Mouse (Mus musculus) neural tube, embryonic 10.5 days (tissue): ENCODE measurements at regions not wholly inside any gene's neighbourhood (a gene's known extent, or its start where the extent isn't known, plus 50 kb on each side); places are given as distances from the start of the nearest gene placed in this dataset.

Experiments used
- DNase-seq: peaks from one replicate; pipeline ENCODE4 v3.0.0-alpha.2; 2017; ENCODE audit warnings: low spot score; ENCODE audit errors: extremely low spot score

DNA sequence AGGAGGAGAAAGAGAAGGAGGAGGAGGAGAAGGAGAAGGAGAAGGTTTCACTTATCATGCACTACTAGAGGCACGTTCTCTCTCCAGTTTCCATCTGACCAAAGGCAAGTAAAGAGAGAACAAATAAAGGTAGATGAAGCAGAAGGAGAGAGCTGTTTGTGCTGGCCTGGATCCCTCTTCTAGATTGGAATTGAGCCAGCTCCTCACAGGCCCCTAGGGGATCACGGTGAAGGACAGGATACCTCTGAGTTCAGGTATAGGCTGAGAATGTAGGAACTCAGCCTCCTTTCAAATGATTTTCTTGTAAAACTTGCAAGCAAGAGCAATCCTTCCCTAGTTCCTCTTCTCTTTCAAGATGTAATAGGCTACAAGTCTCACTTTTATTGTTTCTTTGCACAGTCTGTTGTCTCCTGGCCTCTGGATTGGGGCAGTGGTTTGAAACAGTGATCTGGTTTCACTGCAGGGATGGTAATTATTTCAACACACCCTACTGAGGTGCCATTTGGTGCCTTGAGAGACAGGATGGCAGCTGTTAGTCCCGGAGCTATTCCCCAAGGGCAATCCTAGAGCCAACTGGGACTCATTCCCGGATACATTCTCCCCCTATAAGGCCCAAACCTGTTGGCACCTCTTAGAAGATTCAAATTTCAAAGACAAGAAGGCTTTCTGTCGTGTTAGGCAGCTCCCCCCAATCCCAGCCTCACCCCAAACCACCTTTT, 134.8 kb downstream of the Gm9817 start:
- no peak for DNase-seq

DNA sequence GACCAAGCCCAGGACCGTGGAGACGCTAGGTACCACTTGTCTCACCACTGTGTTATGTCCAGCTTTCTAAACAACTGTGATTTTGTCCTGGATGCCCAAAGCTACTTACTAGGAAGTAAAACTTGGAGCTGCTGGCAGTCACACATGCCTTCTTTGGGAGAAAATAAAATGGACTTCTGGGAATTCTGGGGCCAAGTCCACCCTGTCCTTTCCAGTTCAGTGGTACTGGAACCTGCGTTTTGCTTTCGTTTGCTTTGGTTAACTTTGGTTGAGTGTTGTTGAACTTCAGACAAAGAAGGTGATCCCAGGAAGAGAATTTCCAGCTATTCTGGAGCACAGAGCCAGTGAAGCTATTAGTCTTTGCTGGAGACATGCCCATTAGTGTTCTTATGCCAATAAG, 139.8 kb downstream of the Gm9817 start:
- DNase-seq = no peak

DNA sequence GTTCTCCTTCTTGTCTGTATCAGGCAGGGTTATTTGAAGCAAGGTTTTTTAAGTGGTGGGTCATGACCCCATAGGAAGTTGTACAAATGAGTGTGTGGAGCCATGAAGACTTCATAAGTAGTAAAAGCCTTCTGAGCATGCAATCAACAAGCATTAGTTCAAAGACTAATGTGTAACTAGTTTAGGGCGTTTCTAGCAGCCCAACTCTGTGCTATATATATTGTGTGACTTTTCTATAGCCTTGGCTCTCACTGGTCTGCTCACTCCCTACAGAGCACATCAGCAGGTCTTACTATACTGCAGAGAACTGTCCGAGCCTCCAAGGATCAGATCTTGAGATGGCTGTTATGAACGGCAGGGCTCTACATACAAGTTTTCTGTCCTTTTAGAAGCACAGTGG, 141.2 kb downstream of the Gm9817 start:
- no peak for DNase-seq

DNA sequence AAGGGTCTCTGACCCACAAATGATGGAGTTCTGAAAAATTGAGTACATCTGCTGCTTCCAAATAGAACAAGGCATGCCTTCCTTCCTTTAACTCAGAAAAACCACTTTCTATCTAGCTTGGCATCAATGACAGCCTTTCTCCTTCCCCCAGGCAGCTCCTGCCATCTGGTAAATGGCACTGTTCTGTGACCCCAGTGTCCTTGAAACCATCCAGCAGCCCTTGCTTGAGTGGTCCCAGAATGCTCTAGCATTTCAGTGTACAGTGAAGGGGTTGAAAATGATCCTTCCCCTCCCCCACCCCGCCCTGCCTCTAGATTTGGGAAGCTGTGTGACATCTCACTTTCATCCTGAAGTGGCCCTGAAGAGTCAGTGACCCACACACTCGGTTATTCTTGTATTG, 152.3 kb downstream of the Gm9817 start:
- DNase-seq = no peak

DNA sequence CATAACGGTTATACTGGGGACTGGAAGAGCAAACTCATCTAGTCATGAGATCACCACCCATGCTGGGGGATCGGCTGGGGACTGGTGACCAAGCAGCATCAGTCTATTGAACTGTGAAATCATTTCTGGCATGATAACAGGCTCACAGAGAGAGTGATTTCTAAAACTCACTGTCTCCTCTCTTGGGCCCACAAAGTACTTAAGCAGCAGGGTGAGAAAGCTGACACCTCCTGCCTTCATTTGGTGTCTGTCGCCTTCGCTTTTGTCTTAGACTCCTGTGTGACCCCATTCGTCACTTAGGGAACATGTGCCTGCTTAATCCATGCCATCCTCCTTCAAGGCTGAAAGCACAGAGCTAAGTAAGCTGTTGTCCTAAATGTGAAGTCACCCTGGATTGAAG, 154.3 kb upstream of the Mylip start:
- no peak for DNase-seq

DNA sequence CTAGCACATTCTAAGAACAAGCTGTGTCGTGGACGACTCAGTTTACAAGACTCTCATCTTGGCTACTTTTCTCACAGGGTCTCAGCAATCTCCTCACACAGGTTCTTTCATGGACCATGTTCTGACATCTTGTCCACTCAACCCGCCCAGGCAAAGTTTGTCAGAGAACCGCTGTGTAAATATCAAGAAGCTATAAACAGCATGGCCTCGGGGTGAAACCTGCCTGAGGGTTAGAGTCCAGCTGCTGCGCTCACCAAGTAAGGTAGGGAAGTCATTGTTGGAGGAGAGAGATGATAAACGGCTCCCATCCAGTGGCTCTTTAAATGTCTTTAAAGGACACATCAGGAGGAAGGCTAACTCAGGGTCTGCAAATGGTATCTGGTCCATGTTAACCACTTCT, 151.3 kb upstream of the Mylip start:
- no peak for DNase-seq

- DNase-seq = no peak
Observed at GRCm38 (mm10) chr13:45239153-45239552, 150.4 kb upstream of the Mylip start.

GRCm38 (mm10) chr13:45240009-45240653, 149.4 kb upstream of the Mylip start:
- DNase-seq = no peak

DNA sequence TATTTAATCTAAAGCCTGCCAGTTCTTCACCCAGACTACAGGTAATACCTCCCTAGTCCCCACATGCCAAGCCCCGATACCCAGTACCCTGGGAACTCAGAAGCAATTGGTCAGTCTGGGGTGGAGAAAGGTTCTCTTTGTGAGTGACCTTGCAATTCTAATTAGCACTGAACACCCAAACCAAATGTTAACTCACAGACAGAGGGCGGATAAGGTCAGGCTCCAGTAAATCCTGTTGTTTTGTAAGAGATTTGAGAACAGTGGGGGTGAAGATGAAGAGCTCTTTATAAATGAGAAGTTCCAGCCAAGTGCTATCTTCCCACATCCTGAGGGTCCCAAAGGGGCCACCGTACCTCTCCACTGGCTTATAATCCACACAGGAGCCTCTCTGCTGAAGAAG, 147.3 kb upstream of the Mylip start:
- no peak for DNase-seq

- DNase-seq = no peak
Observed at GRCm38 (mm10) chr13:45242750-45243149, 146.8 kb upstream of the Mylip start.

DNA sequence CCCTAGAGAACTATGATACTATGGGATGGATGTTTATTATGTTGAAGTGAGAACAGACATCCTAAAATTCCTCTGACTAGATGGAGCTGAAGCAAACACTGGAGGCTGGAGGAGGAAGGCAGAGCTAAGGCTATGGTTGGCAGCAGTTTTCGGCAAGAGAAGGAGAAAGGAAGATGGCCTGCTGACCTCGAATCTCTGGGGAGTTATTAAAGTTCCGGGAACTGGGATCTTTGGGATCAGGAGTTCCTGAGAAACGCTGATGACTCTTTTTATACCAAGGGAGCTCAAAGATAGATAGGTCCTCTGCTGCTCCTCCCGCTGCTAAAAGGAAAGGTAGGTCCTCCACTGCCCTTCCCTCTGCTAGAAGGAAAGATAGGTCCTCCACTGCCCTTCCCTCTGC, 143.9 kb upstream of the Mylip start:
- DNase-seq = no peak

GRCm38 (mm10) chr13:45246341-45246740, 143.2 kb upstream of the Mylip start:
- no peak for DNase-seq

DNA sequence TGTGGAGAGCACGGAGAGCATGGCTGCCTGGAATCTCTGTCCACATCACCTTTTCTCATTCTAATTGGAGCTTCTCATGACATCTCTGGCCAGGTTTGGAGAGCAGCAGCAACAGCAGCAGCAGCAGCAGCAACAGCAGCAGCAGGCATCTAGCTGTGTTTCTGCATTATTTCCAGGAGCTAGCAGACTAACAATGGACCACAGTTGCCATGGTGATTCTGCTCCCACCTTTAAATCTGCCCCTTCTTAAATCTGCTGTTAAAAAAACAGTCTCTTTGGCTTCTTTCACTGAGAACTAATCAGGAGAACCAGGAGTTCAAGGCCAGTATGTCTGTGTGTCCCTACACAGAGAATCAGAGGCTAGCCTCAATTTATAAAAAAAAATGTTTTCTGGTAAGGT, 139.5 kb upstream of the Mylip start:
- no peak for DNase-seq

- no peak for DNase-seq
Observed at GRCm38 (mm10) chr13:45251068-45251467, 138.5 kb upstream of the Mylip start.

DNA sequence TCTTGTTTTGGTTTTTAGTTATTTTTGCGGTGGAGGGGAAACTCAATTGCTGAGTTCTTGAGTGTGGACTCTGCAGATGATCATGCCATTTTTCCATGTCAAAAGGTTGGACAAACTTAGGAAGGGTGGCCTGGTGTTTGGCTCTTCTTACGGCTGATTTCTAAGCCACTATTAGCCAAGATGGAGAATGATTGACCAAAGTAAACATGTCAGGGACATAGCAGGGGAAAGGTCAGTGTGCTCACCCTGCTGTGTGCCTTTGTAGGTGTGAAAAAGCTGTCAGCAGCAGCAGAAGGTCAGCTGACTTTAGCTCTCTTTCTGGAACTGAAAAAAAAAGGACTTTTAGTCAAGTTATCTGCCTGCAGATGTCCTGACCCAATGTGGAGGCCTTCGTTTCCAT, 137.4 kb upstream of the Mylip start:
- no peak for DNase-seq

DNA sequence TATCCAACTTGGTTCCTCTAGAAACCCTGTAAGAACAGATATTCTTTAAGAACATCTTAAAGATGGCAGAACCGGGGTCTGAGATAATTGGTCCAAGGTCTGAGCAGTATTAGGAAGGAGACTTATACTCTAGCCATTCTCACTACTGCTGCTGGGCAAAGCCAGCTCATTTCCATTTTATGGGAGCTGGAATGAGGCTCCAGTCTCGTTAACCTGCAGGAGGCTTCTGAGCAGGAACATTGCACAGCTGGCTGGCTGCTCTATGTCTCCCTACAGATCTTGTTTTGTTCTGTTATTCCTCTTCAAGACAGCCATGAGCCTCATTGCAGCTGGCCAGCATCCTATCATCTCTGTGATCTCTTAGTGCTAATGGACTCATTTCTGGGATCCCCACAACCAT, 136.3 kb upstream of the Mylip start:
- DNase-seq = no peak

- no peak for DNase-seq
Observed at GRCm38 (mm10) chr13:45255277-45255676, 134.3 kb upstream of the Mylip start.

DNA sequence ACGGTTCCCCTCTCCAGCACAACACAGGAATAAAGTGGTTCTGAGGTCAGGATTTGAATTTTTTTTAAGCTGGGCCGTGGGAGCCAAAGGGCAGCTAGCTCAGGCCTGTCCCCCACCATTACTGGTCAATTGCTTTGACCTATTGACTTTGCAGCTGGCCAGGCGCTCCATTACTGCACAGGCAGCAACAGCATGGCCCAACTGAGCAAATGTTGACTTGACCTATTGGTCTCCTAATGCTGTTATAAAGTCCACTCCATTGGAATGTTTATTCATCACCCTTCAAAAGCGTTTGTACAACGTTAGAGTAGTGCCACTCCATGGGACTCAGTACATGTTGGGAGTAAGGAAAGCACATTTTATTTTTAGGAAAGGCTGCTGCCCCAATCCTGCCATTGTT, 127.5 kb upstream of the Mylip start:
- peak; percentile 47 for DNase-seq

- no peak for DNase-seq
Observed at GRCm38 (mm10) chr13:45266287-45267064, 123.1 kb upstream of the Mylip start.

- no peak for DNase-seq
Observed at GRCm38 (mm10) chr13:45267446-45267845, 122.1 kb upstream of the Mylip start.

- DNase-seq = no peak
Observed at GRCm38 (mm10) chr13:45267906-45268305, 121.6 kb upstream of the Mylip start.

GRCm38 (mm10) chr13:45274261-45274884, 115.2 kb upstream of the Mylip start:
- no peak for DNase-seq
